ENCODE assay signal across 30 mouse cellular contexts in the genomic region with DNA sequence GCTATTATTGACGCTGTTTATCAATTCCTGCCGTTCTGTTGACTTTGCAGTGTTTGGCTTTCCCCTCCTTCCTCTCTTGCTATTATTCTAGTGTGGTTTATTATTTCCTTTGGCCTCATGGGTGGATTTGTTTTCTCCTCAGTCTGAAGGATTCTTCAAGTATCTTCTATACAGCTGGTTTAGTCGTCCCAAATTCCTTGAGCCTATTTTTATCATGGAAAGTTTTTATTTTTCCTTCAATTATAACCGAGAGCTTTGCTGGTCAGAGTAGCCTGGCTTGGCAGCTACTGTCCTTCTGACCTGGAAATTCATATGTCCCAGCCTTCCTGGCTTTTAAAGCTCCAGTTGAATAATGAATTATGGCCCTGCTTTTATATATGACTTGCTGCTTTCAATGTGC. TPM values are rescaled to one million over a fixed set of nuclear protein-coding genes. Genes with fewer than 3 reads are reported as not detected.
DNase-seq lines count a peak whose midpoint lies in the region; ATAC-seq and TF ChIP-seq lines count a peak whose summit lies in the region.
"Had no signal": no experiment of that assay in that cellular context is flagged by ENCODE, and none has a peak within 500 bp of the region (broad histone marks: within the 10 kb centered on the region; RNA-seq: fewer than 3 reads in every experiment).

No protein-coding gene starts in this region.

- no peak overlapping the region for H3K4me3 ChIP-seq in heart, adult 2 months
- no peak overlapping the region for H3K4me3 ChIP-seq in kidney, embryonic 15.5 days (replicated peaks)
- no peak overlapping the region for H3K4me3 ChIP-seq in left cerebral cortex, adult 2 months
- H3K4me3 ChIP-seq in brown adipose tissue, adult 24 weeks (ENCODE audit: insufficient read depth, low read depth, low read length): no peak overlapping the region
- H3K4me3 ChIP-seq: embryonic facial prominence, embryonic 10.5 days; embryonic facial prominence, embryonic 15.5 days; forebrain, embryonic 12.5 days; heart, embryonic 13.5 days; limb, embryonic 13.5 days; midbrain, embryonic 13.5 days; neural tube, embryonic 13.5 days had no signal

- H3K4me2 ChIP-seq in kidney, embryonic 15.5 days: no peak overlapping the region
- H3K4me2 ChIP-seq: embryonic facial prominence, embryonic 15.5 days; forebrain, embryonic 12.5 days; heart, embryonic 13.5 days; limb, embryonic 13.5 days; liver, embryonic 11.5 days; midbrain, embryonic 13.5 days; neural tube, embryonic 13.5 days had no signal

- WGBS in heart, adult 2 months: 25% methylated on average over 4 of the region's 4 CpGs
- 30% methylated on average over 4 of the region's 4 CpGs for WGBS in kidney, embryonic 15.5 days

- no peaks in the 10 kb centered on the region for H3K9me3 ChIP-seq in kidney, embryonic 15.5 days (replicated peaks)
- H3K9me3 ChIP-seq: embryonic facial prominence, embryonic 10.5 days; embryonic facial prominence, embryonic 15.5 days; forebrain, embryonic 12.5 days; heart, embryonic 13.5 days; limb, embryonic 13.5 days; midbrain, embryonic 13.5 days; neural tube, embryonic 13.5 days had no signal

- peaks cover 16% of the 10 kb centered on the region for H3K4me1 ChIP-seq in heart, adult 2 months (ENCODE audit: control insufficient read depth, insufficient read depth, low read length)
- H3K4me1 ChIP-seq in kidney, embryonic 15.5 days: peaks cover 49% of the 10 kb centered on the region
- H3K4me1 ChIP-seq in brown adipose tissue, adult 24 weeks (ENCODE audit: control insufficient read depth, insufficient read depth, insufficient read length, low read length): peaks cover 46% of the 10 kb centered on the region
- H3K4me1 ChIP-seq: embryonic facial prominence, embryonic 15.5 days had no signal

- TF ChIP-seq CTCF in heart, adult 2 months (IDR thresholded peaks at IDR 0.05): no peak
- TF ChIP-seq CTCF in left cerebral cortex, adult 2 months (IDR thresholded peaks at IDR 0.05): no peak

- no peak overlapping the region for H3K9ac ChIP-seq in heart, adult 2 months (ENCODE audit: low read depth, low read length)
- H3K9ac ChIP-seq in kidney, embryonic 15.5 days: no peak overlapping the region
- H3K9ac ChIP-seq: embryonic facial prominence, embryonic 15.5 days; forebrain, embryonic 12.5 days; forebrain, postnatal 0 days; limb, embryonic 13.5 days; midbrain, embryonic 13.5 days; neural tube, embryonic 13.5 days had no signal

- peaks cover 2% of the 10 kb centered on the region; the same call in 1 of the 2 replicates for H3K36me3 ChIP-seq in heart, adult 2 months (ENCODE audit: control insufficient read depth, insufficient read depth, low read length)
- H3K36me3 ChIP-seq in kidney, embryonic 15.5 days: no peaks in the 10 kb centered on the region
- H3K36me3 ChIP-seq: embryonic facial prominence, embryonic 10.5 days; embryonic facial prominence, embryonic 15.5 days; forebrain, embryonic 12.5 days; G1E; limb, embryonic 13.5 days; midbrain, embryonic 13.5 days; neural tube, embryonic 13.5 days had no signal

- peak; percentile 52 for ATAC-seq in kidney, embryonic 15.5 days (replicated peaks; ENCODE audit: low FRiP score)
- ATAC-seq: forebrain, postnatal 0 days; hindbrain, embryonic 16.5 days; midbrain, embryonic 13.5 days had no signal

- no peaks in the 10 kb centered on the region for H3K27me3 ChIP-seq in heart, adult 2 months (ENCODE audit: control insufficient read depth, insufficient read depth, low read length)
- no peaks in the 10 kb centered on the region for H3K27me3 ChIP-seq in kidney, embryonic 15.5 days
- H3K27me3 ChIP-seq: embryonic facial prominence, embryonic 15.5 days; forebrain, embryonic 12.5 days; heart, embryonic 13.5 days; limb, embryonic 13.5 days; midbrain, embryonic 13.5 days; neural tube, embryonic 13.5 days had no signal

- TF ChIP-seq POLR2A in heart, adult 2 months (IDR thresholded peaks at IDR 0.05; ENCODE audit: insufficient read depth, low read depth, low read length): no peak

- intact Hi-C loops in heart, adult 2 months (cut with DNase I): no loop called here
- intact Hi-C loops in left cerebral cortex, adult 2 months (cut with DNase I): no loop called here
- intact Hi-C loops in left cerebral cortex, postnatal 36 days (cut with DNase I): no loop called here

- peak overlapping the region; percentile 62 for H3K27ac ChIP-seq in heart, adult 2 months
- H3K27ac ChIP-seq in kidney, embryonic 15.5 days: peak overlapping the region; percentile 87
- peak overlapping the region; percentile 12; the same call in 1 of the 2 replicates for H3K27ac ChIP-seq in left cerebral cortex, adult 2 months
- peak overlapping the region; percentile 53 for H3K27ac ChIP-seq in brown adipose tissue, adult 24 weeks (replicated peaks; ENCODE audit: low read depth, low read length)
- H3K27ac ChIP-seq: embryonic facial prominence, embryonic 10.5 days; embryonic facial prominence, embryonic 15.5 days; forebrain, embryonic 12.5 days; heart, embryonic 13.5 days; limb, embryonic 13.5 days; macrophage; midbrain, embryonic 13.5 days; neural tube, embryonic 13.5 days had no signal

- no peak for DNase-seq in heart, adult 2 months
- no peak for DNase-seq in heart, adult 18-20 months
- DNase-seq in kidney, postnatal 4 days: no peak
- no peak for DNase-seq in left cerebral cortex, adult 2 months (ENCODE audit: extremely low spot score in 1 of 2, low spot score in 2 of 2)
- DNase-seq in left cerebral cortex, postnatal 36 days (ENCODE audit: low spot score in 2 of 2): no peak
- DNase-seq in right cerebral cortex, postnatal 14 days: no peak
- DNase-seq: adrenal gland, adult 8-10 months; cerebellum, adult 8-10 months; cerebellum, postnatal 25 days; forebrain, postnatal 0 days; gastrocnemius, postnatal 14 days; heart, postnatal 14 days had no signal

- no peaks in the 10 kb centered on the region for H3K79me2 ChIP-seq in heart, adult 2 months (replicated peaks; ENCODE audit: control insufficient read depth, insufficient read depth, low read length)

- no peak for TF ChIP-seq EP300 in heart, adult 2 months (IDR thresholded peaks at IDR 0.05; ENCODE audit: insufficient read depth, low read depth, low read length)

RNA-seq across cellular contexts. Expression of gene Gm10309, which starts 24.4 kb away (rescaled TPM):
- total RNA-seq in heart, adult 2 months (2021): not detected
- polyA plus RNA-seq in heart, adult 2 months (2012; rRNA removed): 0.08 TPM in 1 of 2 replicates, not detected in the other
- total RNA-seq in heart, adult 18-20 months (2021): under 1 TPM in 1 of 2 experiments, not detected in 1; 0.13 TPM
- polyA plus RNA-seq in kidney, embryonic 15.5 days (2015; fragmentation: Nextera tagmentation; extraction: Ambion mirVana): 0.30 and 0.31 TPM in 2 replicates
- total RNA-seq in left cerebral cortex, adult 2 months (2021): not detected
- not detected for total RNA-seq in left cerebral cortex, postnatal 36 days (2021)
- not detected in 2 replicates for polyA plus RNA-seq in brown adipose tissue, adult 24 weeks (2012; ENCODE audit: insufficient read depth, insufficient read length, missing spikeins)
- total RNA-seq: forebrain, postnatal 0 days; gastrocnemius, postnatal 14 days; granulocyte monocyte progenitor cell, adult 5-6 weeks; heart, postnatal 14 days; layer of hippocampus, postnatal 10 days; left cerebral cortex, adult 18-20 months; left cerebral cortex, postnatal 25 days; megakaryocyte-erythroid progenitor cell, adult 5-6 weeks had no signal
- polyA plus RNA-seq: G1E, macrophage had no signal

Comparison
In these comparisons a context has a peak if more than half of its experiments do, and no peak if none do; other contexts are left out.
1. H3K27ac ChIP-seq: peak in every context shown above with its lines; median percentile 87 in kidney, embryonic 15.5 days; 62 in heart, adult 2 months; 53 in brown adipose tissue, adult 24 weeks; 12 in left cerebral cortex, adult 2 months.